Mouse (Mus musculus): ENCODE measurements at regions not wholly inside any gene's neighbourhood (a gene's known extent, or its start where the extent isn't known, plus 50 kb on each side); places are given as distances from the start of the nearest gene placed in this dataset.
A peak's percentile ranks its signal among the peaks of the same experiment; 100 is the strongest.
"Not testable (repeated sequence)": the region's sequence is repeated elsewhere in the genome, so short reads cannot be mapped to it uniquely, and the experiment has no call there.

DNA sequence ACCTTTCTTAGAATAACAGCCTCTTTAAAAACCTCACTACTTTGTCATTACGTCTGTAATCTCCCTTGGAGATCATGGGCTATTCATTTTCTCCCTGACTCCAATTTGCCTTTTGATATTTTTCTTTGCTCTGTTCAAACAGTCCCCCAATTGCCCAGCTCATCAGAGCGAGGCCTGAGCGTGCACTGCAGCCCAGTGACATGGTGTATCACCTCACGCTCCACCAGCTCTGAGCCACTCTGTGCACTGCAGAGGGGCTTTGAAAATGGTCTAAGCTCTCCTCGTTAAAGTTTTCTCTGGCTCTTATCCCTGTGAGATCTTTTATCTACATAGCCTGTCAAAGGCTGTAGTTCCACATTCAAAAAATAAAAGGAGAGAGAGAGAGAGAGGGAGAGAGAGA is 152.1 kb downstream of the Srek1 start:
- DNase-seq (ENCODE audit: low spot score in 2 of 2): no peak

DNA sequence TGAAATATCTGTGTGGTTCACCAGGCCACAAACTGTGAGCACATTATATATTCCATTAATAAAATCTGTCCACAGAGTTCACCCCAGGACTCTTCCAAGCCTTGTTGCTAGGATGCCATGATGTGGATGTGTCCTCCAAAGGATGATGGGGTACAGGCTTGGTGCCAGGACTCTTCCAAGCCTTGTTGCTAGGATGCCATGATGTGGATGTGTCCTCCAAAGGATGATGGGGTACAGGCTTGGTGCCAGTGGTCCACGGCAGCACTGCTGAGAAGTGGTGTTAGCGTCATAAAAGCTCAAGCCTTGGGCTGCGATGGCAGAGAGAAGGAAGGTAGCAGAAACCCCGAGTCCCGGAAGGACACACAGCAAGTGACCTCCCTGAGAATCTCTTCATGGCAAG is 153.4 kb downstream of the Srek1 start:
- DNase-seq (ENCODE audit: low spot score in 2 of 2): not testable (repeated sequence)

DNA sequence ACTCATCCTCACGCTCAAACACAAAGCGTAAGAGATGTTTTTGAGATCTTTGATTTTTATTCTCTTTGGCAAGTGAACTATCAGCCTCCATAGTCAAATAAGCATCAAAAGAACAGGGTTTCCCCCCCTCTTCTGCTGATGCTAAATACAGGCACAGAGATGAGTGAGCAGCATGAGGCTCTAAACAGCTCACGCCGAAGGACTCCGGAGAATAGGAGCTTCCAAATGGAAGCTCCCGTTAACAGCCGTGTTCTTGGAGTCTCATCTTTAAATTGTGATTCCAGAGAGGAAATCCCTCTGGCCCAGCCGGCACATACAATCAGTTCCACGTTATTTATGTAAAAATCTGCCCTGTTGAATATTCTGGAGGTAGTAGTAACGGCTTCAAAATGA is 161.1 kb downstream of the Srek1 start:
- no peak for DNase-seq (ENCODE audit: low spot score in 2 of 2)

DNA sequence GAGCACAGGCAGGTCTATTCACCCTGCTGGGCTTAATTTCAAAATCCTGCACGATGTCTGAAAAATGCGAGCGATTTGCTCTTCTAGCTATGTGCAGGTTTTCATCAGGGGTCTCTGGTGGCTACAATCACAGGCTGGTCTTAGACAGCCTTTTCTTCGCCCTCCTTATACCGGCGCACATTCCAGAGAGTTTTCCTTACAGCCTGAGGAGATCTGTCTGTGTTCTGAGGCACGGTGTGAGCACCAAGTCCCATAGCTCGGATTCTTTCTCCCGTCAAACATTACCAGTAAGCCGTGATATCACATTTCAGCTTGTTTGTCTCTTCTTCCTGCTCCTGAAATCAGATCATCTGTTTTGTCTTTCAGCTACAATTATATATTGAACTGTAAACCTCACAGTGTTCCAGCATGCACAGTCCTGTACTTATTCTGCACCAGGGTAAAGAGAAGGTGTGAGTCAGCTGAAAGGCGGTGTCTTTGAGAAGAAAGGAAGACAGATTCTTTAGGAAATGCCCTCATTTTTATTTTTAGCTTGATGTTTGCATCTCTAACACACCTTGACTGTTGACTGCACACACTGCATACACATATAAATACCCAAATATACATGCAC is 161.6 kb downstream of the Srek1 start:
- no peak for DNase-seq (ENCODE audit: low spot score in 2 of 2)

DNA sequence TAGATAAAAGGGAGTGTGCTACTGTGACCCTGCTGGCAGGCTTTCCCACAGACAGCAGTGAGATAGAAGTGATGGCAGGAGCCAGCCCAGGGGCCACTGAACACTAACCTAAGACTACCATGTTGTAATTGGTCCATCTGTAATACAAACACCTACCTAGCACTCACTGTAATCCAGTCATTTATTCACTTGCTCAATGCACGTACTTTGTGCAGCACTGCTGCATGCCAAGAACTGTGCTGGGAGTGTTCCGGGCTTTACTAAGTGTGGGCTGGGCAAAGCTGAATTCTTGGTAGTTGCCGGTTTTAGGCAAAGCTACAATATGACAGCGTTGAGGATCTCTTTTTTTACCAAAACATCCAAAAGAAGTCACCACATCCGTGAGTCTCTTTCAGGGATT is 172.1 kb downstream of the Srek1 start:
- DNase-seq (ENCODE audit: low spot score in 2 of 2): no peak

DNA sequence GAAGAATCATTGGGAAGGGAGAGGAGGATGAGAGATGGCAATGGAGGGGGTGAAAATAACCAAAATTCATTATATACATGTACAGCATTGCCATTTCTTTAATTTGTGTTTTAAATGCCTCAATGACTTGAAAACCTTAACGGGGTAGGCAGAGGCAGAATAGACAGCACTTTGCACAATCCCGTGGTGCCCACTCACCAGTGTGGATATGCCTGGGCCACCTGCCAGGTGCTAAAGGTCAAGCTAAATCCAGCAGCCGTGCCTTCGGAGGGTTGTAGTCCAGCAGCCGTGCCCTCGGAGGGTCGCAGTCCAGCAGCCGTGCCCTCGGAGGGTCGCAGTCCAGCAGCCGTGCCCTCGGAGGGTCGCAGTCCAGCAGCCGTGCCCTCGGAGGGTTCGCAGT is 182.0 kb downstream of the Srek1 start:
- no peak for DNase-seq (ENCODE audit: low spot score in 2 of 2)

DNA sequence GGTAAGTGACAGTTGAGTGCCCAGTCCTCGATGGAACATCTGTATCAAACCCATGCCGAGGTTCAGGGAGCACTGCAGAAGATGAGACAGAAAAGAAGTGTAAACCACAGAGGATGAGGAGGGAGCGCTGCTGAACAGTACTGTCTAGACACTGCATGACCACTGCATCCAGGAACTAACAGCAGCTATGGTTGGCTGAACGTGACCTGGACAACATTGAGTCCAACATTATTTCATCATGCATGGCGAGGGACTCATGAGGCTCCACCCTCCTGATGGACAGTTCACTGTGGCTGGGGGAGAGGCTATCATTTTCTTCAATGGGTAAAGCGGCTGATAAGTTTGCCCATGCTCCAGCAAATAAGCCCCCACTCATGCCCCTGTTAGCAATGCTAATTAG is 182.5 kb downstream of the Srek1 start:
- no peak for DNase-seq (ENCODE audit: low spot score in 2 of 2)

DNA sequence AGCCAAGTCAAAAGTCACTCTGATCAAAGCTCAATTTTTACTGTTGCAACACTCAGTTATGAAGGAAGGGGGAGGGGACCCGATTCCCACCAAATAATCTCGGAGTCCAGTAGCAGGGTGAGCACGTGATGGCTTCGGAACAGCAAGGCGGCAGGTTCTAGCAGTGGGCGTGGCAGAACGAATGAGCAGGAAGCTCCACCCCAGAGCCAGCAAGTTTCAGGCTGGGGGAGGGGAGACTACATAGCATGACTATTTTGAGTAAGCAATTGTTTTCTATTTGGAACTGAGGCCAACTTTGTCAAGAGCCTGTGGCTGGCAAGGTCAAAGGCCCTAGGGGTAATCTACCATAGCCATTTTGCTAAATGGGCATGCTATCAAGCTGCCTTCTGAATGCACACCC is 183.0 kb downstream of the Srek1 start:
- not testable (repeated sequence) for DNase-seq (ENCODE audit: low spot score in 2 of 2)

DNA sequence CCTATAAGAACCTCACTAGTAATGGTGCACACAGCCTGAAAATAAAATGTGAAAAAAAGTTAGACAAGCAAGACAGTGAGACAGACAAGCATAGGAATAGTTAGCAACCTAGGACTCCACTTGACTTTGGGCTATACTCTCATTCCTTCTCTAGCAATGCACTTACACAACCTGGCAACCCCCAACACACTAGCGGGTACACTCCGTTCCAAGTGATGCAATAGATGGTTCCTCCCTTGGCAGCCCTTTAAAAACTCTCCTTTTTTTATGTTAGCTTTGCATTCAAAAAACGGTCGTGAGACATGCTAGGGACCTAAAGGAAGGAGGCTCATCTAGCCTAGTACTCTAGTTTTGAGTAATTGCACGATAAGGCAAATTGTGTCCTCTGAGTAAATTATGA is 184.8 kb downstream of the Srek1 start:
- DNase-seq (ENCODE audit: low spot score in 2 of 2): no peak

DNA sequence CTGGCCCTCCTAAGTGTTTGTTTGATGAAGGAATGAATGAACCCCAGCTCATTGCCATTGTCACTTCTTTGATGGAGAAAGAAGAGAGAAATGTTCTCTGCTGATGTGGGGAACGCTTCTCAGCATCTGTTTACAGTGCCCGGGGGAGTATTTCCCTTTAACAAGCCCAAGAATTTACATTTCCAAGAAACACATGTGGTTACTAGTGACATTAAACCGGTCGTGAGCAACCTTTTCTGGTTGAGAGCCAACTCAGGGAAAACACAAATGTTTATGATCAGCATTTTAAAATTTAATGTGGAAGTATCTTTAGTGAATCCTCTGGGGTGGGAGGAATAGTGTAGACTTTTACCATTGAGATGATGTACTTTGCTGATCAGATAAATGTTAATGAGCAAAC is 197.6 kb downstream of the Srek1 start:
- no peak for DNase-seq (ENCODE audit: low spot score in 2 of 2)

DNA sequence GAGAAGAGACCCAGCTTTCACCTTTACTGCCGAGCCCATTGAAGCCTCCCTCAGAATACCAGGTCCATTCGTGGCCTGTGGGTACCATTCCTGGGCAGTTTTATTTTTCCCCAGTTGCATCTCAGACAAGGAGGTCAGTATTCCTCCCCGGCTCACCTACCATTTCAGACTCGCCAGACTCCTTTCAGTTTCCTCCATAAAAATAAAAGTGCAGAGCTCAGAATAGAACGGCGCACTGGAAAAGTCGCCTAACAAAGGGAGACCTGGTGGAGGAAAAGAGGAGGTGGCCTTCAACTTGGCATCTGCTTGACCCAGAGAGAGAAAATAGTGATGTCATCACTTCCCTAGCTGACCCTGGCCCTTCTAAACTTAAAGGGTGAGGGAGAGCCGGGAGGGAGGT is 209.7 kb downstream of the Srek1 start:
- no peak for DNase-seq (ENCODE audit: low spot score in 2 of 2)

DNA sequence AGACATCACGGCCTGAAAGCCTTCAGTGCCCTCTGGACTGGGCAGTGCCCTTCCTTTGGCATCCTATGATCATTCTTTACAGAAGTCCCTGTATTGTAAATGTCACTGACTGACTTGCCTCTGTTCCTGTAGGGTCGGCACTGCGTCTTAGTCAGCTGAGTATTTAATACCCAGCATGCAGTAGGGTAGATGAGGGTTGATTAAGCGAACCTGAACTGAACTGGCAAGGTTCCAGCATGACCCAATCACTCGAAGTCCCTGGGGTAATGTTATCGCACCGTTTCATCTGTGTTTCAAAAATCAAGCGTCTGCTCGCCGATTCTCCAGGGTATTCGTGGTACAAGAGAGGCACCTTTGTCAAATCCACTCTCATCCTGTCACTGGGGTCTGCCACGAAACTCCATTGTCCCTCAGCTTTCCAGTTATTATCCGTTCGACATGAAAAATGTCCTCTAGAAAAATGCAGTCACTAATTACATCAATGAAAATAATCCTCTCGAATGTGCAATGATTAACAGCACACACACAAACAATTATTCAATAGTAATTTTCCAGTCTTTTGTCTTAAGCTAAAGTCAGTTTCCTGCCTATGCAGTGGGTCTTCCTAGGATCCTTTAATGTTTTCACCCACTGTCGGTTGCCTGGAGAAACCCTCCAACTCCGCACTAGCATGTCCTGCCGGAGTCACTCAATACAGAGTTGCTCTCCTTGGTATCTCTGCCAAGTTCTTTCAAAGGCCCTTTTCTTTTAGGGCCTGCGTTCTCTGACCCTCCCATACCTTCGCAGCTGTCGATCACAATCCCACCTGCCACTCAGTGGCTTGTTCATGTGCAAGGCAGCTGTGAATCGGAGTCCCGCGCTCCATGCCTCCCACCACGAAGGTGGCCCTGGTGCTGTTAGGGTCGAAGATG is 212.4 kb downstream of the Srek1 start:
- DNase-seq (ENCODE audit: low spot score in 2 of 2): no peak

DNA sequence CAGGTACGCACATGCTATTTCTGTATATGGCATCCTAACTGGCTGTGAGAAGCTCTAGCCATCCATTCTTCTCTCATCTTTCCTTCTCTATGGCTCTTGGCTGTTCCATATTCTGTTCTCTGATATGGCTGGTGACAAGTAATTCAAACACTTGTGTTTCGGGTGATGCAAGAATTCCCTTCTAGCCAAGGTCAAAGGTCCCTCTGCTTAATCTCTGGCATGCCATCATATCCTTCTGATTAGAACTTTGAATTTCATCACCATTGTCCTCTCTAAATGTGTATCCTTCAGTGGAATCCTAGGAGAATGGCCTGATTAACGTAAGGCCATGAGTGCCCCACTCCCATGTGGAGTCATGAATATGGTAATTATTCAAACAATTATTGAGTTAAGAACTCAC is 215.5 kb downstream of the Srek1 start:
- DNase-seq (ENCODE audit: low spot score in 2 of 2): no peak

DNA sequence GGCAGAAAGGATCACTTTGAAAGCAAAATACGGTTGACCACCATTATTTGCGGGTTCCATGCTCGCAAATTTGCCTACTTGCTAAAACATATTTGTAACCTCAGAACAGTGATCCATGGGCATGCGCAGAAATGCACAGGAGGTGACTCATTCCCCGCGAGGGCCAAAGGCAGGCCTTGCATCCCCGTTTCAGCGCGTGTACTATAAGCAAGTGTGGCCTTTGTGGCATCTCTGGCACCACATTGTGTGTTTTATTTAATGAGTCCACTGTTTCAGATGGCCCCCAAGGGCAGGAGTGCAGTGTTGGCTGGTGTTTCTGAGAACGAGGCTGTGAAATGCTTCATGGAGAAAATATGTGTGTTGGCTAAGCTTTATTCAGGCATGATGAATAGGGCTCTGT is 205.3 kb upstream of the Mast4 start:
- DNase-seq (ENCODE audit: low spot score in 2 of 2): no peak

DNA sequence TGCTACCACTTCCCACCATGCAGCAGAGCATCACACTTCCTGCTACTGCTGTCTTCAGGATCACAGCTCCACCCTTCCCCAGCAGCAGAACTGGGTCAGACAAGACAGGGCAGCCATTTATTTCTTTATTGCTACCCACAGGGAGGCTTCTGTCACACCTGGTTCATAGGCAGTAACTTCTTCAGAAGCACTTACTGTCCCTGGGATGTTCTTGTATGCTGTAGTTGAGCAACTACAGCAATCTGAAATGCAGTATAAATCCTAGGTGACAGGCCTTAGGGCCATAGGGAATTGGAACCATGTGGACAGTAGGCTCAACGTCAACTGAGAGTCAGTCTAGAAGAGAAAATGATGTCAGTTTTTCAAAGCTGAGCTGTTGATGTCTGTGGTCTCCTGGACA is 179.5 kb upstream of the Mast4 start:
- DNase-seq (ENCODE audit: low spot score in 2 of 2): no peak

DNA sequence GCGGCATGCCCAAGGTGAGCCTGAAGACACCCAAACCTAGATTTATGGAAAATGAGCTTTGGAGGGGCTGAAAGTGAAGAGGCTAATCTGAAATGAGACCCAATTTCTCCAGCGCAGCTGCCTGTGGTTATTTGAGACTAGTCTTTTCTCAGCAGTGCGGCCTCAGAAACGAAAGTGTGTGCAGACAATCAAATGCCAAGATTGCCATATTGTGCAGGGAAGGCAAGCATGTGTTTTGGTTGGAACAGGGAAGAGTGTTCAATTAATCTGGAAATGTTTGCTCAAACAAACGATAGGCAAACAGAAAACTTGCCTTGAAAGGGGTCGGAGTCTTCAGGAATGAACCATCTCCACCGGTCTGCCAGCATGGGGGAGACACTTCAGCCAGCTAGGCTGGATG is 178.2 kb upstream of the Mast4 start:
- no peak for DNase-seq (ENCODE audit: low spot score in 2 of 2)

DNA sequence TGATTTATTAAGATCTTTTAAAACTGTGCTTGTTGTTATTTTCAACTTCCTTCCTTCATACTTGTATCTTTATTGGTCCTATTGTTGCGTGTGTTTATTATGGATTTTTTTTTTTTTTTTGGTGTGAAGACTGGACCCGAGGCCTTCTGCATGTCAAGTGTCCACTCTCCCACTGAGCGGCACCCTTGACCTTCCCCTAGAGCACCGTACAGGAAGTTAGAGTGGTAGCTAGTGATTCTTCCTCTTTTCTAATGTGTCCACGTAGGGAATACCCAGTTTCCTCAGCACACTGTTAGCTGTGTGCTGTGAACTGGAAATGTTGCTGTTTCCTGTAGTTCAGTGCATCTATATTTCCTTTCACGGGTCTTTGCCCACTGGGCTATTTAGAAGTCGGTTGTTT is 170.7 kb upstream of the Mast4 start:
- no peak for DNase-seq (ENCODE audit: low spot score in 2 of 2)

DNA sequence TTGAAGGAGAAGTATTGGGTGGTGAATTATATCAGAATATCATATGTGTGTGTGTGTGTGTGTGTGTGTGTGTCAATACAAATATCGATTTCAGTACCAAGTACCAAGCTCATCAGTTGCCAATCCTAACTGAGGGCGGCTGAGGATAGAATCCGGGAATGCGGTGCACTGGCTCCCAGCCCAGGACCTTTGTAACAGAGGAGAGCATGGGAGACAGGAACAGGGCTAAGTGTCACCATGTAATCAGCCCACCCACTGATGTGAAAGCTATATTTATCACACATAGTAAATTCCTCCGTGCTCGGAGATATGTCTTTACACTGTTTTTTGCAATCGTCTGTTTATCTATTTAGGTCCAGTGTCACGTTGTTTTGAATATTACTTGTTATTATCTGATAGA is 165.1 kb upstream of the Mast4 start:
- DNase-seq (ENCODE audit: low spot score in 2 of 2): peak; percentile 11 to 48

DNA sequence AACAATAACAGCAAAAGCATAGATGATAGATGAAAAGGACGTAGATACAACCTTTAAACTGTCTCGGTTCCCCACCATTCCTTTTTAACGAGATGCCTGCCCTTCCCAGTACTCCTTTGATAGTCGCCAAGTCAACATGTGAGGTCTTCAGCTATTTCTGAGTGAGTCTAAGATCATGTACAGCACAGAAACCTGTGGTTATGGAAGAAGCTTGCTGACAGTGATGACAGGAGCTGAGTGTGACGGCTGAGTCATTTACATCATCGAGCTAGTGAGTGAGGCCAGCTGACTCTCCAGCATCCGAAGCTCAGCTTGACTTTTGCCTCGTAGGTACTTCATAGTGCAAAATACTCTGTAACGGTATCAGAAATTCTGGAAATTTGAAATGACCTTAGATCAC is 160.1 kb upstream of the Mast4 start:
- DNase-seq (ENCODE audit: low spot score in 2 of 2): peak in 1 of 2 experiments; percentile 20

DNA sequence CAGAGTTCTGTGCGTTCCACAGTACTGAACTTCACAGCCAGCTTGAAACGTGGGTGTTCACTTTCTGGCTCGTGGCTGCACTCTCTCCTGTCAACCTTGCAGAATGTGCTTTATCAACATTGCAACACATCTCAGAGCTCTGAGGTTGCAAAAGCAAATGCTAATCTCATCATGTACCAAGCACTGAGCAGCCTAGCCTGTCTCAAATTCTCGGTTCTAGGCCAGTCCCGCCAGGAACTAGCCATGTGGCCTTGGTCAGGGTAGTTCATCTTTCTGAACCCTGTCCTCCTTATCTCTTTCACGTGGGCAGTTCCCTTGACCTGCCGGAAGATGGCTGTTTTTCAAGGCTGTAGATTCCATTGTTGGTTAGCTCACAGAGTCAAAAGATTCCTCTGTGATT is 159.3 kb upstream of the Mast4 start:
- DNase-seq (ENCODE audit: low spot score in 2 of 2): peak; percentile 10 to 27

DNA sequence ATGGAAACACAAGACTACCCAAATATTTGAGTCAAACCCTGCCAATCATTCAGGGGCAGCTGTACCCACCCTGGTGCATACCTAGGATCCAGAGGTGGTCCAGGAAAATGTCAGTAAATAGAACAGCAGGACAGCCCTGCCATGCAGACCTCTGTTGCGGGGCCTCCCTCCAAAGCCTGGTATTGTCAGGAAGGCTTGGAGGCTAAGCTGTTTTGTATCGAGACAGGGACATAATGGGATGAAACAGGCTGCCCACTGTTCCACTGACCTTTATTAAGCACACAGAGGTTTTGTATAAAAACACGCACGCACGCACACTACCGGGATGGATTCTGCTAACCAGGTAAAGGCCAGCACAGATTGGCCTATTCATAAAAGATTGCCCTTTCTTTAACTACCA is 155.8 kb upstream of the Mast4 start:
- no peak for DNase-seq (ENCODE audit: low spot score in 2 of 2)

DNA sequence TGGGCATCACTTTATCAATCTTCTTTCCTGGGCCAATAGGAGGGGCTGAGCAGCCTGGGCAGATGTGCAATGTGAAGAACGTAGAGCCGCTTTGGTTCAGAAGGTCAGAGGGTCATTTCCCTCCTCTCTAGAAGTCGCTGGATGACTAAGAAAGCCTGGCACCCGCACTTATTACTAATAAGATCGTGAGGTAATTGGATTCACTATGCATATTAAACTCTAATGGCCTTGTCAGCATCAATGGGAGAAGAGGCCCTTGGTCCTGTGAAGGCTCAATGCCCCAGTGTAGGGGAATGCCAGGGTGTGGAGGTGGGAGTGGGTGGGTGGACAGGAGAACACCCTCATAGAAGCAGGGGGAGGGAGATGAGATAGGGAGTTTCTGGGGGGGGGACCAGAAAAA is 149.8 kb upstream of the Mast4 start:
- no peak for DNase-seq (ENCODE audit: low spot score in 2 of 2)

DNA sequence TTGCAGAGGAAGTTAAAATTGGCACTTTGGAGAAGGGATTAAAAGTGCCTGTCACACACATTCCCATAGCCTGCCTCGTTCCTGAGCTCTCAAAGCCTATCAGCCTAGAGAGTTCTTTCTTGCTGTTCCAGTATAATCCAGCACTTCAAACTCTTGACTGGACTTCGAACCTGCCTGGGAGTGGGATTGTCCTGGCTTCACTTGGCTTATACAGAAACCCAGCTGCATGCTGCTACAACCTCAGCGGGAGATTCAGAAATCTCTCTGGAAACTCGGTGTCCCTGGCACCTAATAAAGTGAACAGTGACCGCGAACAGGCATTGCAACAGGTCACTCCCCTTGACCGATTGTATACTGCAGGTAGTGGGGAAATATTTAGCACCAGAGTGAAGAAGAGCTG is 149.1 kb upstream of the Mast4 start:
- no peak for DNase-seq (ENCODE audit: low spot score in 2 of 2)

DNA sequence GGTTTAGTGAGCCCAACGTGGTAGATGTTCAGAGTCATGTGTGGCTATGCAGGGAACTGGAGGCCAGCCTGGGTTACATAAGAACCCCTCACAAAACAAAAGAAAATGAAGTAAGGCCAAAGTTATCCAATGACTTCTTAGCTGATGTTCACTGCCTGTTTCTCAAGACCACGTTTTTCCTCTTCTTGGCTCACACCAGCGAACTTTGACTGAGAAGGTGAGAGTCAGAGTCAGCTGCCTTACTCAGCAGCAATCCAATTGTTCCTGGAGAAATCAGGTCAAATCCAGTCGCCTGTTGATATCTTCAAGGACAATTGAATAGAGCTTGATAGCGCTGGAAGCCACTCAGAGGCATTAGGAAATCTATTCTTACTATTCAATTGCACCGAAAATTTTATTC is 142.0 kb upstream of the Mast4 start:
- no peak for DNase-seq (ENCODE audit: low spot score in 2 of 2)
